Mouse (Mus musculus) liver (tissue): ENCODE results near the gene Rgr.

ENCODE experiments used
- DNase-seq: peaks from one replicate; pipeline ENCODE4 v3.0.0-alpha.2; 2020; ENCODE audit warnings: mixed read lengths

The Rgr gene

DNA sequence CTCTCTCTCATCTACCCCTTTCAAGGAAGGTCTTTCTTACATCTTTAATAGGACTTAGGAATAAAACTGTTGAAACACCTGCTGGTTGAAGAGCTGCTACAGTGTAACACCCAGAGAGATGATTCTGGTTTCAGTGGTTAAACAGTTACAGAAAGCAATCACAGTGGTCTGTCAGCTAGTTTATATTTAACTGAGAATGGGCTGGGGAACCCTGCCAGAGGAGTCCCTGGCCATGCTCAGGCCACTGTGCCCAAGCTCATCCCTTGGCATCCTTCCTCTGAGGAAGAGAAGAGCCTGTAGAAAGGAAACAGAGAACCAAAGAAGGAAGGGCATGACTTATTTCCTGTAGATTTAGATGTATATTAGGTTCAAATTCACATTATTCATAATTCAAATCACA lies 59.0 kb downstream of the Rgr start:
- DNase-seq = no peak

- DNase-seq = no peak
Observed at GRCm38 (mm10) chr14:36985693-36986092, 63.1 kb downstream of the Rgr start.
